Mouse (Mus musculus) lung, postnatal 0 days (tissue): ENCODE measurements around the gene Camta1. TPM values are rescaled to one million over a fixed set of nuclear protein-coding genes. Genes with fewer than 3 reads are reported as not detected.

Experiments
- ATAC-seq: fragments of 200-750 bp; cut with Nextera tagmentation; 2 replicates; pipeline ENCODE4 v1.8.0; 2017; ENCODE audit warnings: moderate library complexity
- DNase-seq: peaks from one replicate; pipeline ENCODE4 v3.0.0-alpha.2; 2016; ENCODE audit warnings: low spot score
- H3K27ac ChIP-seq: fragments of 300-500 bp; sonication (generic); 2 replicates; pipeline ENCODE4 v1.5.1; 2014; ENCODE audit warnings: antibody characterized with exemption, mild to moderate bottlenecking, low read length, mixed read lengths
- H3K27me3 ChIP-seq: fragments of 300-500 bp; sonication (generic); replicated peaks from 2 replicates; pipeline ENCODE4 v1.6.1; 2014; ENCODE audit warnings: low read length, mixed read lengths; ENCODE audit not compliant: insufficient read depth
- H3K36me3 ChIP-seq: fragments of 300-500 bp; sonication (generic); 2 replicates; pipeline ENCODE4 v1.6.1; 2014; ENCODE audit warnings: low read length, mixed read lengths; ENCODE audit not compliant: insufficient read depth
- H3K4me1 ChIP-seq: fragments of 300-500 bp; sonication (generic); 2 replicates; pipeline ENCODE4 v1.6.1; 2014; ENCODE audit warnings: antibody characterized with exemption, low read depth, low read length, mixed read lengths; ENCODE audit not compliant: insufficient read depth
- H3K4me2 ChIP-seq: fragments of 300-500 bp; sonication (generic); replicated peaks from 2 replicates; pipeline ENCODE4 v1.6.1; 2014; ENCODE audit warnings: low read depth, mild to moderate bottlenecking, low read length, moderate library complexity, mixed read lengths
- H3K4me3 ChIP-seq: fragments of 300-500 bp; sonication (generic); 2 replicates; pipeline ENCODE4 v1.5.1; 2014; ENCODE audit warnings: low read depth, low read length
- H3K9ac ChIP-seq: fragments of 300-500 bp; sonication (generic); replicated peaks from 2 replicates; pipeline ENCODE4 v1.6.1; 2014; ENCODE audit warnings: low read depth, mild to moderate bottlenecking
- H3K9me3 ChIP-seq: fragments of 300-500 bp; sonication (generic); 2 replicates; pipeline ENCODE4 v1.6.1; 2016; ENCODE audit warnings: low read length, mixed read lengths
- CTCF ChIP-seq: IDR thresholded peaks from 2 replicates; pipeline ENCODE4 v1.5.1; 2016; ENCODE audit warnings: antibody characterized with exemption, mild to moderate bottlenecking
- EP300 ChIP-seq: IDR thresholded peaks from 2 replicates; pipeline ENCODE4 v1.6.1; 2016; ENCODE audit warnings: antibody characterized with exemption, mild to moderate bottlenecking, control low read depth
- WGBS: fragments of 180-500 bp; shearing (Covaris S2); extraction: QIAGEN DNeasy Blood & Tissue Kit; methylation state at CpG from one replicate; pipeline ENCODE4 v1.1.7; 2014; 5-methylcytosine and 5-hydroxymethylcytosine counted together
- polyA plus RNA-seq: library from polyadenylated mRNA; unstranded; fragments of >200 nt; fragmentation: Nextera tagmentation; extraction: Ambion mirVana; gene quantifications from 2 replicates; pipeline ENCODE4 v1.2.1, GENCODE M21; 2015

Camta1 gene
- polyA plus RNA-seq, 1 experiment from 2014 or later: 86.4 TPM

DNA sequence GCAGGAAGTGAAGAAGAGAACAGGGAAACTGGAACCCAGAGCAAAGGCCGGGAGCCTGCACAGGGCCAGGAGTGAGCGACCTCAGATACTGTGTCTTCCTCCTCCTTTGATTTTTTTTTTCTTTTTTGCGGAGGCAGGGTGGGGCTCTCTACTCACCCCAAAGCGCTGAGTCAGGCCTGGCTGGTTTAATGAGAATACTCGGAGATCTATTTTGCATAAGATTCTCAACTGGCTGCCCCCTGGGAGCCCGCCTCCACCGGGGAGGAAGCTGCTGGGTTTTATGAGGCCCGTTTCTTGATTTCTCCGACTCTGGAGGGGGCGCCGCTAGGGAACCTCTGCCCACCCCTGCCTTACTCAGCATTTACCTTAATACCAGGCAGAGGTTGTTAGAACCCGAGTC, 618.9 kb downstream of the Camta1 start:
- no peak for TF ChIP-seq EP300
- TF ChIP-seq CTCF: no peak
- DNase-seq: no peak
- no peaks in the 10 kb centered on the region for H3K36me3 ChIP-seq
- H3K4me3 ChIP-seq: no peak overlapping the region
- no peak overlapping the region for H3K9ac ChIP-seq
- 29% methylated on average over 12 of the region's 12 CpGs for WGBS
- no peak for ATAC-seq
- H3K4me2 ChIP-seq: no peak overlapping the region
- H3K27me3 ChIP-seq: no peaks in the 10 kb centered on the region
- no peaks in the 10 kb centered on the region for H3K4me1 ChIP-seq
- no peaks in the 10 kb centered on the region for H3K9me3 ChIP-seq
- H3K27ac ChIP-seq: no peak overlapping the region

DNA sequence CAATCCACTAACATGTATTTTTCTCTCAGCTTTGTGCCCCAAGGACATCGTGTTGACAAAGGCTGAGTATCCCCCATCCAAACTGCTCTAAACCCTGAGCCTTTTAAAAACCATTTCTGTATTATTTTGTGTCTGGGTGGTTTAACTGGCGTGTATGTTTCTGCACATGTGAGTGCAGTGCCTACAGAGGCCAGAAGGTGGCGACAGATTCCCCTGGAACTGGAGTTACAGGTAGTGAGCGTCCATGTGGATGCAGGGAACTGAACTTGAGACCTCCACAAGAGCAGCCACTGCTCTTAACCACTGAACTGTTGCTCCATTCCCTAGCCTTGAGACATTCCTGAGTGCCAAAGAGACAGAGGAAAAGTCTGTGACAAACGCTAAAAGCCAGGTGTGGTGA, 621.2 kb downstream of the Camta1 start:
- Histone ChIP-seq H3K4me1 (no peaks in the 10 kb centered on the region), H3K36me3 (no peaks in the 10 kb centered on the region), H3K9ac (no peak overlapping the region), H3K4me2 (no peak overlapping the region), H3K27me3 (no peaks in the 10 kb centered on the region), H3K9me3 (no peaks in the 10 kb centered on the region), H3K4me3 (no peak overlapping the region), H3K27ac (no peak overlapping the region)
- no peak for DNase-seq
- 80% methylated on average over 5 of the region's 5 CpGs for WGBS
- TF ChIP-seq CTCF (peak; percentile 18; the same call in 1 of the 2 replicates), EP300 (no peak)
- no peak for ATAC-seq

DNA sequence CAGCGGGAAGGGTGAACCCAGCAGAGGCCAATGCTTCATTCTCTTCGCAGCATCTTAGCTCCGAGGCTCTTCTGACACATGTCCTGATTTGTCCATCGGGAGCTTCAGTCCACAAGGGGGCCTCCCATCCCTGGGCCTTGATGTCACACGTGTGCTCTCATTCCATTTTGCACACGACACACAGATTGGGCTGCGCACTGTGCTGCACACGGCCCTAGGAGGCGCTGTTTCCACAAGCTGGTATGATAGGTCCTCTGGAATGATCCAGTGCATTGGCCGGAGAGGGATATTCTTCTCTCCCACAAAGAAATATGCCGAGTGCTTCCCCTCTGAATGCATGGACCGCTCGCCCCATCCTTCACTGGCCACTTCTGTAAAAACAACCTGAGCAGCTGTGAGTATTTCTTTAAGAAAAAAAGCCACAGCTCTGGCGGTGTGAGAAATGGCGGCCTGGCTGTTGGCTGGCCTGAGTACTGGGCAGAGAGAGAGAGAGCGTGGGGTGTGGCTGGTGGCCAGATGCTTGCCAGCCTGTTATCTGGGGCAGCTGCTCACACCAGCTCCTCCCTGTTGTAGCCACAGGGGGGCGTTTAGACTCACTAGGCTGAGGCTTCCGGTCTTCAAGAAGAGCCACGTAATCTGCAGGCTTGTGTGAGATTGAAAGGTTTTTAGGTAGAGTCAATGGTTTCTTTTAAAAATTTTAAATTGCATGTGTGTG, 622.5 kb downstream of the Camta1 start:
- DNase-seq: no peak
- WGBS: 79% methylated on average over 19 of the region's 19 CpGs

DNA sequence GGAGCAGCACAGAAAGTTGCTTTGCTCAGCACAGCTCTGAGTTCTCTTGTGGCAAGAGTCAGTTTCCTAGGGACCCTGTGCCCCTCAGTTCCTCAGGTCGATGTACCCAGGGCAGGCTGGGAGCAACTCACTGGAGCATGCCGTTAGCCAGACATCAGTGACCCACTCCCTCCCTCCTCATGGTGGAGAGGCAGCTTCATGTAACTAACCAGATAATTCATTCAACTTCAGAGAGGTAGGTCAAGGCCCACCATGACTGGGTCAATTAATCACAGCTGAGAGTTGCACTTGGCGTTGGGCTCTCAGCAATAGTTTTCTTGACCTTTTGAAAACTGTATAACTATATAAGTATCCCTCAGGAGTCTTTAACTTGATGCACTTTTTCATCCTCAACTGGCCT, 624.2 kb downstream of the Camta1 start:
- H3K36me3 ChIP-seq: no peaks in the 10 kb centered on the region
- 50% methylated on average over 3 of the region's 3 CpGs for WGBS
- H3K4me3 ChIP-seq: no peak overlapping the region
- no peaks in the 10 kb centered on the region for H3K27me3 ChIP-seq
- no peaks in the 10 kb centered on the region for H3K4me1 ChIP-seq
- DNase-seq (no peak), ATAC-seq (no peak)
- no peaks in the 10 kb centered on the region for H3K9me3 ChIP-seq
- H3K4me2 ChIP-seq: no peak overlapping the region
- H3K27ac ChIP-seq: no peak overlapping the region
- no peak overlapping the region for H3K9ac ChIP-seq
- no peak for TF ChIP-seq CTCF
- no peak for TF ChIP-seq EP300

More for the DNA sequence above, 622.5 kb downstream of the Camta1 start:
- H3K27ac ChIP-seq: no peak overlapping the region
- ATAC-seq: no peak
- H3K4me2 ChIP-seq: no peak overlapping the region
- H3K27me3 ChIP-seq: no peaks in the 10 kb centered on the region
- no peaks in the 10 kb centered on the region for H3K4me1 ChIP-seq
- no peaks in the 10 kb centered on the region for H3K36me3 ChIP-seq
- TF ChIP-seq CTCF: no peak
- no peak for TF ChIP-seq EP300
- no peak overlapping the region for H3K9ac ChIP-seq
- H3K9me3 ChIP-seq: no peaks in the 10 kb centered on the region
- no peak overlapping the region for H3K4me3 ChIP-seq

DNA sequence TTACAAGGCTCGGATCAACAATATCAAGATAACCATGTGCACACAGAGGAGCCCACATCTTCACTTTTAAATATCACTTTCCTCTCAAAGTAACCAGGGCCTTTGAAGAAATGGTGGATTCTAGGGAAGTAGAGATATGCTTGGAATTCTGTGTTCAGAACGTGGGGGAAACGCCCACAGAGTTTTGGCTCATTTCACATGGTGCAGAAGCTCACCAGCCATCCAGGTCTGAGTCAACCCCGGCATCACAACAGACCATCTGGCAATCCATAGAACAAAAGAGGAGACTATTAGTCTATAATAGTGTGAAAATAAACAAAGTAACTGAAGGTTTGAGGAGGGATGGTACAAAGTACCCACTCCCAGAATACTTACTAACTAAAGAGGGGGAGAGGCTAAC, 626.7 kb downstream of the Camta1 start:
- 65% methylated on average over 4 of the region's 4 CpGs for WGBS
- no peak for DNase-seq
- no peak overlapping the region for H3K4me2 ChIP-seq
- no peak overlapping the region for H3K27ac ChIP-seq
- H3K4me3 ChIP-seq: no peak overlapping the region
- TF ChIP-seq CTCF: no peak
- no peak for TF ChIP-seq EP300
- H3K27me3 ChIP-seq: no peaks in the 10 kb centered on the region
- H3K9ac ChIP-seq: no peak overlapping the region
- H3K9me3 ChIP-seq: no peaks in the 10 kb centered on the region
- ATAC-seq: no peak
- no peaks in the 10 kb centered on the region for H3K4me1 ChIP-seq
- H3K36me3 ChIP-seq: no peaks in the 10 kb centered on the region

DNA sequence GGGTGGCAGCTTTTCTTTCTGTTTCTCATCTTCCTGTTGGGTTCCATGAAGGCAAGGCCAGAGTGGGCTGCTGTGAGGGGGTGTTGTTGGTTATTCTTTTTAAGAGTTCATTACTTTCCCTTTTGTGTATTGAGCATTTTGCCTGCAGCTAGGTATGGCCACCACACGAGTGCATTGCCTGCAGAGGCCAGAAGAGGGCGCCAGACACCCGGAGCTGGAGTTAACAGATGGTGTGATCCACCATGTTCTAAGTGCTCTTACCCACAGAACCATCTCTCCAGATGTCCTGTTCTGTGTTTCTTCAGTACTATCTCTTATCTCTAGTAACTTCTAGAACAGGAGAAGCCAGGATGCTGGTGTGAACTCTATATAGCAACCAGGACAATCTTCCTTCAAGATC, 629.6 kb downstream of the Camta1 start:
- Histone ChIP-seq H3K36me3 (no peaks in the 10 kb centered on the region), H3K9ac (no peak overlapping the region), H3K9me3 (no peaks in the 10 kb centered on the region), H3K27me3 (no peaks in the 10 kb centered on the region), H3K4me2 (no peak overlapping the region), H3K27ac (no peak overlapping the region), H3K4me3 (no peak overlapping the region), H3K4me1 (no peaks in the 10 kb centered on the region)
- TF ChIP-seq EP300: no peak
- peak; percentile 37 for TF ChIP-seq CTCF
- WGBS: 67% methylated on average over 3 of the region's 3 CpGs
- ATAC-seq (no peak), DNase-seq (no peak)
